8 mouse cellular contexts compared by ENCODE assay signal in genomic region chr15:97964836-97965187, GRCm38 (mm10). TPM values are rescaled to one million over a fixed set of nuclear protein-coding genes. Genes with fewer than 3 reads are reported as not detected.
A peak's percentile ranks its signal among the peaks of the same experiment; 100 is the strongest.
DNase-seq lines count a peak whose midpoint lies in the region; ATAC-seq lines count a peak whose summit lies in the region.

No protein-coding gene starts in this region.

- H3K4me1 ChIP-seq in neural tube, embryonic 11.5 days (ENCODE audit: control insufficient read depth, insufficient read depth, low read length) = peaks cover 4% of the 10 kb centered on the region; the same call in 1 of the 2 replicates
- H3K4me1 ChIP-seq in embryonic facial prominence, embryonic 12.5 days = 0 out of 2 replicates have a peak, but pooled peaks cover 8% of the 10 kb centered on the region
- peaks cover 4% of the 10 kb centered on the region; the same call in 1 of the 2 replicates for H3K4me1 ChIP-seq in limb, embryonic 11.5 days (ENCODE audit: control insufficient read depth, insufficient read depth, low read length)
- H3K4me1 ChIP-seq in stomach, embryonic 15.5 days = peaks cover 5% of the 10 kb centered on the region; the same call in 1 of the 2 replicates

- H3K27me3 ChIP-seq in neural tube, embryonic 11.5 days (ENCODE audit: control insufficient read depth, insufficient read depth, low read length) = no peaks in the 10 kb centered on the region
- H3K27me3 ChIP-seq in embryonic facial prominence, embryonic 12.5 days = no peaks in the 10 kb centered on the region
- no peaks in the 10 kb centered on the region for H3K27me3 ChIP-seq in limb, embryonic 11.5 days (ENCODE audit: control insufficient read depth, insufficient read depth, low read length)
- no peaks in the 10 kb centered on the region for H3K27me3 ChIP-seq in stomach, embryonic 15.5 days (replicated peaks)

- H3K27ac ChIP-seq in neural tube, embryonic 11.5 days (ENCODE audit: low read depth, low read length) = no peak overlapping the region
- peak overlapping the region; percentile 61 for H3K27ac ChIP-seq in embryonic facial prominence, embryonic 12.5 days
- H3K27ac ChIP-seq in limb, embryonic 11.5 days (replicated peaks; ENCODE audit: low read depth, low read length) = 0 out of 2 replicates have a peak overlapping the region, but pooled peaks have one; percentile 24
- H3K27ac ChIP-seq in stomach, embryonic 15.5 days = no peak overlapping the region

- WGBS in neural tube, embryonic 11.5 days = 23% methylated on average over 7 of the region's 7 CpGs
- 22% methylated on average over 7 of the region's 7 CpGs for WGBS in embryonic facial prominence, embryonic 12.5 days
- WGBS in limb, embryonic 11.5 days = 25% methylated on average over 7 of the region's 7 CpGs
- WGBS in stomach, embryonic 15.5 days = 25% methylated on average over 7 of the region's 7 CpGs

- H3K9ac ChIP-seq in neural tube, embryonic 11.5 days (ENCODE audit: low read length) = peak overlapping the region; percentile 72
- H3K9ac ChIP-seq in embryonic facial prominence, embryonic 12.5 days = peak overlapping the region; percentile 65
- peak overlapping the region; percentile 59 for H3K9ac ChIP-seq in limb, embryonic 11.5 days (ENCODE audit: low read length)
- H3K9ac ChIP-seq in stomach, embryonic 15.5 days = no peak overlapping the region

- no peaks in the 10 kb centered on the region for H3K9me3 ChIP-seq in neural tube, embryonic 11.5 days (ENCODE audit: control insufficient read depth, low read length)
- no peaks in the 10 kb centered on the region for H3K9me3 ChIP-seq in embryonic facial prominence, embryonic 12.5 days
- no peaks in the 10 kb centered on the region for H3K9me3 ChIP-seq in limb, embryonic 11.5 days (ENCODE audit: control insufficient read depth, low read length)
- H3K9me3 ChIP-seq in stomach, embryonic 15.5 days = no peaks in the 10 kb centered on the region

- peak; percentile 24 for ATAC-seq in neural tube, embryonic 11.5 days (ENCODE audit: insufficient read depth, low FRiP score, low TSS enrichment)
- ATAC-seq in embryonic facial prominence, embryonic 12.5 days (ENCODE audit: insufficient number of reproducible peaks, insufficient read depth, low FRiP score, low TSS enrichment) = peak; percentile 25; the same call in 1 of the 2 replicates
- ATAC-seq in limb, embryonic 11.5 days (ENCODE audit: insufficient number of reproducible peaks, low FRiP score, low TSS enrichment, low read depth) = peak; percentile 31; the same call in 1 of the 2 replicates
- 0 out of 2 replicates have a peak, but pooled peaks have one; percentile 5 for ATAC-seq in stomach, embryonic 15.5 days (ENCODE audit: insufficient read depth, low FRiP score, low read depth)

- H3K4me3 ChIP-seq in neural tube, embryonic 11.5 days (ENCODE audit: low read depth, low read length) = peak overlapping the region; percentile 60
- H3K4me3 ChIP-seq in embryonic facial prominence, embryonic 12.5 days = peak overlapping the region; percentile 56
- peak overlapping the region; percentile 44 for H3K4me3 ChIP-seq in limb, embryonic 11.5 days (ENCODE audit: low read depth, low read length)
- peak overlapping the region; percentile 78 for H3K4me3 ChIP-seq in stomach, embryonic 15.5 days (replicated peaks)

- H3K4me2 ChIP-seq in neural tube, embryonic 11.5 days (ENCODE audit: low read depth) = peak overlapping the region; percentile 83
- H3K4me2 ChIP-seq in embryonic facial prominence, embryonic 12.5 days (replicated peaks) = peak overlapping the region; percentile 84
- peak overlapping the region; percentile 75 for H3K4me2 ChIP-seq in limb, embryonic 11.5 days (ENCODE audit: low read depth, severe bottlenecking)
- peak overlapping the region; percentile 81 for H3K4me2 ChIP-seq in stomach, embryonic 15.5 days

- intact Hi-C loops in gastrocnemius, postnatal 14 days (cut with DNase I; ENCODE audit: low total_unique reads) = no loop called here
- intact Hi-C loops in left cerebral cortex, postnatal 36 days (cut with DNase I) = loop anchor here (10.0 kb wide), 1 partner anchor 200 kb away; the partner anchor contains the start of genes Asb8 and Ccdc184

- no peak for DNase-seq in neural tube, embryonic 11.5 days (ENCODE audit: low spot score)
- DNase-seq in neural tube, embryonic 10.5 days (ENCODE audit: extremely low spot score, low spot score) = no peak
- DNase-seq in limb, embryonic 11.5 days (ENCODE audit: low spot score) = no peak
- DNase-seq in gastrocnemius, postnatal 14 days = no peak
- DNase-seq in left cerebral cortex, postnatal 36 days (ENCODE audit: low spot score in 2 of 2) = no peak
- DNase-seq in layer of hippocampus, postnatal 14 days (ENCODE audit: low spot score in 2 of 2) = no peak

- no peaks in the 10 kb centered on the region for H3K36me3 ChIP-seq in neural tube, embryonic 11.5 days (ENCODE audit: control insufficient read depth, insufficient read depth, low read length)
- H3K36me3 ChIP-seq in embryonic facial prominence, embryonic 12.5 days = no peaks in the 10 kb centered on the region
- H3K36me3 ChIP-seq in limb, embryonic 11.5 days (ENCODE audit: control insufficient read depth, insufficient read depth, low read length) = no peaks in the 10 kb centered on the region
- no peaks in the 10 kb centered on the region for H3K36me3 ChIP-seq in stomach, embryonic 15.5 days

RNA-seq across cellular contexts. Expression of gene Tmem106c, which starts 0.8 kb away (rescaled TPM):
- 50.2 and 55.9 TPM in 2 replicates for polyA plus RNA-seq in neural tube, embryonic 11.5 days (2014; fragmentation: Nextera tagmentation; extraction: Ambion mirVana)
- polyA plus RNA-seq in embryonic facial prominence, embryonic 12.5 days (2016; fragmentation: Nextera tagmentation; extraction: Ambion mirVana) = 35.9 and 37.6 TPM in 2 replicates
- 34.7 and 36.8 TPM in 2 replicates for polyA plus RNA-seq in limb, embryonic 11.5 days (2014; fragmentation: Nextera tagmentation; extraction: Ambion mirVana)
- polyA plus RNA-seq in stomach, embryonic 15.5 days (2015; fragmentation: Nextera tagmentation; extraction: Ambion mirVana) = 41.9 and 44.0 TPM in 2 replicates
- 1 to 10 TPM; 8.0 to 8.7 TPM for total RNA-seq in gastrocnemius, postnatal 14 days (2021)
- 10 to 100 TPM; 23.4 to 25.5 TPM for total RNA-seq in left cerebral cortex, postnatal 36 days (2021)
- 10 to 100 TPM; 19.1 to 22.3 TPM for total RNA-seq in layer of hippocampus, postnatal 14 days (2021)

RNA-seq across cellular contexts. Expression of gene Col2a1, which starts 39.7 kb away (rescaled TPM):
- polyA plus RNA-seq in neural tube, embryonic 11.5 days (2014; fragmentation: Nextera tagmentation; extraction: Ambion mirVana) = 208 and 219 TPM in 2 replicates
- polyA plus RNA-seq in embryonic facial prominence, embryonic 12.5 days (2016; fragmentation: Nextera tagmentation; extraction: Ambion mirVana) = 377 and 433 TPM in 2 replicates
- 237 and 243 TPM in 2 replicates for polyA plus RNA-seq in limb, embryonic 11.5 days (2014; fragmentation: Nextera tagmentation; extraction: Ambion mirVana)
- polyA plus RNA-seq in stomach, embryonic 15.5 days (2015; fragmentation: Nextera tagmentation; extraction: Ambion mirVana) = 2.5 and 3.3 TPM in 2 replicates
- 10 to 100 TPM; 21.8 to 23.5 TPM for total RNA-seq in gastrocnemius, postnatal 14 days (2021)
- total RNA-seq in left cerebral cortex, postnatal 36 days (2021) = under 1 TPM; 0.30 to 0.48 TPM
- total RNA-seq in layer of hippocampus, postnatal 14 days (2021) = 1 to 10 TPM in 1 of 2 experiments, under 1 TPM in 1; 0.69 to 1.2 TPM

RNA-seq across cellular contexts. Expression of gene Vdr, which starts 54.4 kb away (rescaled TPM):
- 0.16 TPM in 1 of 2 replicates, not detected in the other for polyA plus RNA-seq in neural tube, embryonic 11.5 days (2014; fragmentation: Nextera tagmentation; extraction: Ambion mirVana)
- 0.60 and 0.97 TPM in 2 replicates for polyA plus RNA-seq in embryonic facial prominence, embryonic 12.5 days (2016; fragmentation: Nextera tagmentation; extraction: Ambion mirVana)
- 0.18 and 0.25 TPM in 2 replicates for polyA plus RNA-seq in limb, embryonic 11.5 days (2014; fragmentation: Nextera tagmentation; extraction: Ambion mirVana)
- polyA plus RNA-seq in stomach, embryonic 15.5 days (2015; fragmentation: Nextera tagmentation; extraction: Ambion mirVana) = 1.7 and 2.5 TPM in 2 replicates
- total RNA-seq in gastrocnemius, postnatal 14 days (2021) = under 1 TPM; 0.12 to 0.49 TPM
- under 1 TPM; 0.35 to 0.61 TPM for total RNA-seq in left cerebral cortex, postnatal 36 days (2021)
- total RNA-seq in layer of hippocampus, postnatal 14 days (2021) = under 1 TPM in 1 of 2 experiments, not detected in 1; 0.43 TPM

Comparison
In these comparisons a context has a peak if more than half of its experiments do, and no peak if none do; other contexts are left out.
1. H3K27ac ChIP-seq: peak in embryonic facial prominence, embryonic 12.5 days (single experiment) and limb, embryonic 11.5 days (single experiment); none in neural tube, embryonic 11.5 days (single experiment) and stomach, embryonic 15.5 days (single experiment).
2. RNA of gene Col2a1, which starts 39.7 kb away (polyA plus RNA-seq): 377 to 433 TPM in embryonic facial prominence, embryonic 12.5 days, 237 to 243 TPM in limb, embryonic 11.5 days and 208 to 219 TPM in neural tube, embryonic 11.5 days; 2.5 to 3.3 TPM in stomach, embryonic 15.5 days; every median in the first group is over 10 times any median in the second.
3. Peak in every context shown above with its lines, with median percentiles within 50 percentile points of each other: ATAC-seq, H3K4me2 ChIP-seq and H3K4me3 ChIP-seq.